Mouse (Mus musculus) erythroblast, embryonic 14.5 days (primary cell): Measurements from ENCODE around the gene Rubcnl.

ENCODE experiments used
- GATA1 ChIP-seq: IDR thresholded peaks from 2 replicates; pipeline ENCODE4 v1.6.1; 2012; ENCODE audit warnings: low read length, inconsistent platforms, mixed read lengths
- TAL1 ChIP-seq: IDR thresholded peaks from 3 replicates; pipeline ENCODE4 v1.6.1; 2012; ENCODE audit warnings: low read length, inconsistent platforms, mixed read lengths

- TF ChIP-seq GATA1 (no peak), TAL1 (no peak)
These were observed 4.9 kb downstream of the Rubcnl start for GRCm38 (mm10) chr14:75020581-75021253.
